Mouse (Mus musculus) ES-Bruce4 (cell line): Measurements from ENCODE around the gene Mien1. TPM values are rescaled to one million over a fixed set of nuclear protein-coding genes. Genes with fewer than 3 reads are reported as not detected.

ENCODE experiments used
- H3K27ac ChIP-seq: 2 replicates; pipeline ENCODE4 v1.5.1; 2012; ENCODE audit warnings: low read length, inconsistent platforms; ENCODE audit not compliant: insufficient read depth
- H3K27me3 ChIP-seq: 2 replicates; pipeline ENCODE4 v1.6.1; 2012; ENCODE audit warnings: mild to moderate bottlenecking, low read length, inconsistent platforms; ENCODE audit not compliant: control insufficient read depth, poor library complexity, insufficient read depth, severe bottlenecking
- H3K36me3 ChIP-seq: 2 replicates; pipeline ENCODE4 v1.6.1; 2012; ENCODE audit warnings: inconsistent platforms, mild to moderate bottlenecking, low read length, moderate library complexity; ENCODE audit not compliant: control insufficient read depth, poor library complexity, insufficient read depth, severe bottlenecking
- H3K4me1 ChIP-seq: one replicate; pipeline ENCODE4 v1.8.1; 2011; ENCODE audit warnings: low read length; ENCODE audit not compliant: control insufficient read depth, insufficient read depth
- H3K4me3 ChIP-seq: 2 replicates; pipeline ENCODE4 v1.5.1; 2011; ENCODE audit warnings: low read depth, mild to moderate bottlenecking, low read length
- H3K9ac ChIP-seq: 2 replicates; pipeline ENCODE4 v1.6.1; 2012; ENCODE audit warnings: low read depth, mild to moderate bottlenecking, inconsistent platforms; ENCODE audit not compliant: poor library complexity, severe bottlenecking
- H3K9me3 ChIP-seq: replicated peaks from 2 replicates; pipeline ENCODE4 v1.6.1; 2012; ENCODE audit warnings: mild to moderate bottlenecking, low read length, inconsistent platforms; ENCODE audit not compliant: control insufficient read depth, poor library complexity, insufficient read depth, severe bottlenecking
- CTCF ChIP-seq: IDR thresholded peaks from one replicate; pipeline ENCODE4 v1.8.1; 2011; ENCODE audit warnings: low read depth, low read length
- EP300 ChIP-seq: IDR thresholded peaks from 2 replicates; pipeline ENCODE4 v1.6.1; 2011; ENCODE audit warnings: low read depth, low read length; ENCODE audit not compliant: insufficient read depth
- POLR2A ChIP-seq: IDR thresholded peaks from one replicate; pipeline ENCODE4 v1.8.1; 2011; ENCODE audit warnings: low read length; ENCODE audit not compliant: insufficient read depth
- polyA plus RNA-seq: library from polyadenylated mRNA; stranded (reverse); fragments of >200 nt; gene quantifications from 2 replicates; pipeline ENCODE4 v1.2.4, GENCODE M21; 2011; ENCODE audit warnings: low read depth; ENCODE audit not compliant: missing spikeins, insufficient read depth, insufficient read length

Mien1 gene
- polyA plus RNA-seq, 1 experiment, result 67.2 TPM

DNA sequence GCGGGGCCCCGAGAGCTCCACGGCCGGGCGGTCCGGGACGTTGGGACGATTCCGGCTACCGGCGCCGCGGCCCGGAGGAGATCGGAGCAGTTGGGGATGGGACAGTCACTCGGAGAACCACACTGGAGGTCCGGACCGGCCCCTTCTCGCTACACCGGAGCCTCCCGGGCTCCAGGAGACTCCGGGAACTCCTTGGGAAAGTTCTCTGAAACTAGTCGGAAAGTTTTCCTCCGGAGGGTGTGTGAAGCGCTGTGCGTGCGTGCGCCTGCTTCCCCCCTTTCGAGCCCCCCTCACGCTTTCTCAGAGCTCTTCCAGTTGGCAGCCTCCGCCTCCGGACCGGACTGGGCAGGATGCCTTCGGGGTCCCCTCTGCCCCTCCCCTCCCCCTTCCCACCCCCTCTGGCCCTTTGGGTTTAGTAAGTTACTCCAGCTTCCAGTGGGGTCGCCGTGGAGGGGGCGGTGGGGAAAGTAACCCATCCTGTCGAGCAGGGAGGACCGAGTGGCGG is 25.9 kb downstream of the Mien1 start:
- Histone ChIP-seq H3K27ac (no peak overlapping the region), H3K4me1 (peaks cover 10% of the 10 kb centered on the region), H3K27me3 (no peaks in the 10 kb centered on the region), H3K9me3 (no peaks in the 10 kb centered on the region), H3K9ac (peak overlapping the region; percentile 92), H3K4me3 (peak overlapping the region; percentile 70), H3K36me3 (no peaks in the 10 kb centered on the region)
- TF ChIP-seq EP300 (no peak), CTCF (no peak), POLR2A (no peak)

DNA sequence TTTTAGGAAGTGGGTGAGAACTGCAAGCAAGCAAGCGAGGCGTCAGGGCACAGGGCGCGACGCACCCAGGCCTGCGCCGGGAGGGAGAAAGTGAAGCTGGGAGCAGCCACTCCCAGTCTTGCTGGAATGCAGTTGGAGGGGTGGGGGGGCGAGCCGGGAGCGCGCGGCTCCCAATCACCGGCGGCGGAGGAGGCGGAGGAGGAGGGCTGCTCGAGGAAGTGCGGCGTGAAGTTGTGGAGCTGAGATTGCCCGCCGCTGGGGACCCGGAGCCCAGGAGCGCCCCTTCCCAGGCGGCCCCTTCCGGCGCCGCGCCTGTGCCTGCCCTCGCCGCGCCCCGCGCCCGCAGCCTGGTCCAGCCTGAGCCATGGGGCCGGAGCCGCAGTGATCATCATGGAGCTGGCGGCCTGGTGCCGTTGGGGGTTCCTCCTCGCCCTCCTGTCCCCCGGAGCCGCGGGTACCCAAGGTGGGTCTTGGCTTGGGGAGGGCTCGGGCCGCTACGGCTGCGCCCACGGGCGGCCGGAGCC is 26.5 kb downstream of the Mien1 start, which contains the start of gene Erbb2:
Gene Erbb2 (plus strand): TSS at position 198 of the 524 bp plus-strand sequence.
- Histone ChIP-seq H3K9ac (peak within 1 kb of the TSS; percentile 92), H3K27ac (no peak within 1 kb of the TSS), H3K27me3 (no peaks in the 10 kb centered on the region), H3K4me1 (peaks cover 10% of the 10 kb centered on the region), H3K4me3 (peak within 1 kb of the TSS; percentile 70), H3K9me3 (no peaks in the 10 kb centered on the region), H3K36me3 (no peaks in the 10 kb centered on the region)
- 0 out of 2 replicates have a peak, but pooled peaks have one; percentile 21 for TF ChIP-seq EP300
- no peak for TF ChIP-seq CTCF
- TF ChIP-seq POLR2A, result peak; percentile 29

DNA sequence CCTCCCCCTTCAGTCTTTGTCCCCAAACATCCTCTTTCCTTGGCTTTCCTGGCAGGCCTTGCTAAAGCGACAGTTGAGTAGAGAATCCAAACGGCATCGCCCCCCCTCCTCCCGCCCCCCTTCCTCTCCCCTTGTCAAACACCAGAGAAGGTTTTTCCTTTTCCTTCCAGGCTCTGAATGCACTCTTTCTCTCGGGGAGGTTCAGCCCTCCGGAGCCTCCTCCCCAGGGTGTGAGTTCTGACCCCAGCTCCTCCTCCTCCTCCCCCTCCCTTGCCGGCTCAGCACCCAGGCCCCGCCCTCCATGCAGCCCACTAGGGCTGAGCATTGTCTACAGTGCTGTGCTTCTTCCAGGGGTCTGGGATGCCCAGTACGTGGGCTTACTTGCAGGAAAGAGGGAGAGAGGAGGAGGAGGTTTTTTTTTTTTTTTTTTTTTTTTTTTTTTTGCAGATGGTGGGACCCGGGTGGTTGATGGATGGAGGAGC is 29.4 kb downstream of the Mien1 start:
- Histone ChIP-seq H3K27ac (no peak overlapping the region), H3K4me3 (no peak overlapping the region)

DNA sequence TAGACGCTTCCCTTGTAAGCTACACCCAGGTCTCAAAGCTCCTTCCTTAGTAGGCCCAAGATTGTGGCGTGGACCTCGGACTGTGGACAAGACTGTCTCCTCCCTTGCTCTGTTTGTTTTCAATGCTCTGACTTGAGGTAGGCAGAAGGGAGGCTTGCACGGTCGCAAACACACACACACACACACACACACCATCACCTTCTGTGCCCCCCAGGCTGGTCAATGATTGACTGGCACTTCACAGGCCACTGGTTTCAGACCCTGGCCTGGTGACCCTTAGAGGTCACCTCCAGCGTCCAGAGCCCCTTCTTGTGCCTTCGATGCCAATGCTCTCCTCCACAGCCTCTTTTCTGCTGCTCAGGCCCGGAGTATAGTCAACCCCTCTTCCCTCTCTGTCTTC is 29.9 kb downstream of the Mien1 start:
- no peak for TF ChIP-seq POLR2A
- no peak for TF ChIP-seq CTCF
- no peak for TF ChIP-seq EP300
- Histone ChIP-seq H3K4me1 (peaks cover 8% of the 10 kb centered on the region), H3K4me3 (no peak overlapping the region), H3K27me3 (no peaks in the 10 kb centered on the region), H3K36me3 (no peaks in the 10 kb centered on the region), H3K9me3 (no peaks in the 10 kb centered on the region), H3K27ac (no peak overlapping the region), H3K9ac (peak overlapping the region; percentile 37)

More for the DNA sequence above, 29.4 kb downstream of the Mien1 start:
- H3K9me3 ChIP-seq, result no peaks in the 10 kb centered on the region
- H3K4me1 ChIP-seq, result peaks cover 8% of the 10 kb centered on the region
- H3K9ac ChIP-seq, result peak overlapping the region; percentile 37
- H3K36me3 ChIP-seq, result no peaks in the 10 kb centered on the region
- 0 out of 2 replicates have a peak, but pooled peaks have one; percentile 6 for TF ChIP-seq EP300
- no peak for TF ChIP-seq CTCF
- H3K27me3 ChIP-seq, result no peaks in the 10 kb centered on the region

DNA sequence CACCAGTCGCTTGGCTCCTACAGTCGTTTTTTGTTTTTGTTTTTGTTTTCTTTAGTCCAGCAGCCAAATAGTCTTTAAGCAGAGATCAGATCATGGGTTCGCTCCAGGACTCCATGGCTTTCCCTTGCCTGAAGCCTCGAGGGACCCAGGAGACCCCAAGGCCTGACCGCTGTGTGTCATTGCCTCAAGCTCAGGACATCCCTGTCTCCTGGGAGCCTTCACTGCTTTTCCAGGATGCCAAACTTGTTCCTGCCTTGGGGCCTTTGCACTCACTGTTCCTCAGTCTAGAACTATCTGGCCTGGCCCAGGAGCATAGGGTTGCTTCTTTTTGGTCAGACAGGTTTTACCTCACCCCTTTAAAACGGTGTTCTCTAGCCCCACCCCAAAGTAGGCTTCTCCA is 32.2 kb downstream of the Mien1 start:
- Histone ChIP-seq H3K9ac (no peak overlapping the region), H3K4me1 (peaks cover 5% of the 10 kb centered on the region), H3K36me3 (no peaks in the 10 kb centered on the region), H3K27me3 (no peaks in the 10 kb centered on the region), H3K4me3 (no peak overlapping the region), H3K9me3 (no peaks in the 10 kb centered on the region), H3K27ac (no peak overlapping the region)
- TF ChIP-seq POLR2A (no peak), EP300 (no peak), CTCF (no peak)

DNA sequence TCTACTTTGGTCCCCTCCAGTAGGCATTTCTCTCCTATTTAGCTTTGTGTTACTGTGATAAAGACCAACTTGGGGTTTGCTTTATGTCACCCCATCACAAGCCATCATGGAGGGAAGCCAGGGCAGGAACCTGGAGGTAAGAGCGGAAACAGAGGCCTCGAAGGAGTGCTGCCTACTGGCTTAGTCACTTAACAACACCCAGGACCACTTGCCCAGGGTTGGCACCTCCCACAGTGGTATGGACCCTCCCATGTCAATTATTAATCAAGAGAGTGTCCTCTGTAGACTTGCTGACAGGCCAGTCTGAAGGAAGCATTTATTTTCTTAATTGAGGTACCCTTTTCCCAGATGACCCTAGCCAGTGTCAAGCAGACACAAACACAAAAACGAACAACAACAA is 38.0 kb downstream of the Mien1 start:
- Histone ChIP-seq H3K36me3 (no peaks in the 10 kb centered on the region), H3K27me3 (no peaks in the 10 kb centered on the region), H3K9ac (peak overlapping the region; percentile 64), H3K4me3 (no peak overlapping the region; the same call in 1 of the 2 replicates), H3K9me3 (no peaks in the 10 kb centered on the region), H3K27ac (no peak overlapping the region), H3K4me1 (no peaks in the 10 kb centered on the region)
- TF ChIP-seq CTCF, result no peak
- TF ChIP-seq POLR2A, result no peak
- no peak for TF ChIP-seq EP300
